Mouse (Mus musculus) cerebellum, adult (tissue): Measurements from ENCODE around the gene Klri2.
"Not testable (repeated sequence)": the region's sequence is repeated elsewhere in the genome, so short reads cannot be mapped to it uniquely, and the experiment has no call there.

ENCODE experiments used
- ATAC-seq: cut with Nextera tagmentation; 2 replicates; pipeline ENCODE4 v1.9.2; 2017; ENCODE audit warnings: mild to moderate bottlenecking, moderate library complexity, mixed read lengths; ENCODE audit not compliant: insufficient number of reproducible peaks, low FRiP score, low TSS enrichment

Gene Klri2

GRCm38 (mm10) chr6:129740069-129740721 is at the start of gene Klri2:
TSS of gene Klri2 (minus strand) at chr6:129740484.
- no peak for ATAC-seq

GRCm38 (mm10) chr6:129784170-129784569 is 43.9 kb upstream of the Klri2 start, which contains the start of gene Gm156:
TSS of gene Gm156 (minus strand) at chr6:129784270.
- ATAC-seq, result not testable (repeated sequence)

- ATAC-seq, result no peak
Observed at GRCm38 (mm10) chr6:129747654-129748032, 7.4 kb upstream of the Klri2 start.

- ATAC-seq, result no peak
Observed at GRCm38 (mm10) chr6:129747016-129747653, 6.9 kb upstream of the Klri2 start.

- ATAC-seq, result no peak
Observed at GRCm38 (mm10) chr6:129746151-129746550, 5.9 kb upstream of the Klri2 start.

GRCm38 (mm10) chr6:129736414-129736813 is 3.9 kb downstream of the Klri2 start:
- no peak for ATAC-seq

GRCm38 (mm10) chr6:129727237-129727636 is 13.0 kb downstream of the Klri2 start:
- ATAC-seq, result no peak

- ATAC-seq, result no peak
Observed at GRCm38 (mm10) chr6:129721390-129721789, 18.9 kb downstream of the Klri2 start.

- ATAC-seq, result no peak
Observed at GRCm38 (mm10) chr6:129720487-129720886, 19.8 kb downstream of the Klri2 start.

GRCm38 (mm10) chr6:129717032-129717431 is 23.3 kb downstream of the Klri2 start, which contains the start of gene Klri1:
TSS of gene Klri1 (minus strand) at chr6:129717132.
- ATAC-seq, result no peak

- ATAC-seq, result no peak
Observed at GRCm38 (mm10) chr6:129713566-129713965, 26.7 kb downstream of the Klri2 start.

GRCm38 (mm10) chr6:129691436-129691835 is 48.8 kb downstream of the Klri2 start:
- not testable (repeated sequence) for ATAC-seq

- ATAC-seq, result no peak
Observed at GRCm38 (mm10) chr6:129680379-129680778, 59.9 kb downstream of the Klri2 start.
